Mouse (Mus musculus) neural tube, embryonic 12.5 days (tissue): ENCODE data around the gene Ecm2. TPM values are rescaled to one million over a fixed set of nuclear protein-coding genes. Genes with fewer than 3 reads are reported as not detected.

Experiments
- ATAC-seq: fragments of 200-750 bp; cut with Nextera tagmentation; 2 replicates; pipeline ENCODE4 v1.8.0; 2017; ENCODE audit warnings: low read depth, mild to moderate bottlenecking, moderate TSS enrichment, moderate library complexity; ENCODE audit not compliant: low FRiP score
- H3K27ac ChIP-seq: fragments of 300-500 bp; sonication (generic); 2 replicates; pipeline ENCODE4 v1.5.1; 2016
- H3K27me3 ChIP-seq: fragments of 300-500 bp; sonication (generic); replicated peaks from 2 replicates; pipeline ENCODE4 v1.6.1; 2016; ENCODE audit warnings: mild to moderate bottlenecking
- H3K36me3 ChIP-seq: fragments of 300-500 bp; sonication (generic); 2 replicates; pipeline ENCODE4 v1.6.1; 2016; ENCODE audit warnings: mild to moderate bottlenecking
- H3K4me1 ChIP-seq: fragments of 300-500 bp; sonication (generic); 2 replicates; pipeline ENCODE4 v1.6.1; 2016
- H3K4me2 ChIP-seq: fragments of 300-500 bp; sonication (generic); replicated peaks from 2 replicates; pipeline ENCODE4 v1.6.1; 2016; ENCODE audit warnings: mild to moderate bottlenecking
- H3K4me3 ChIP-seq: fragments of 300-500 bp; sonication (generic); 2 replicates; pipeline ENCODE4 v1.5.1; 2016
- H3K9ac ChIP-seq: fragments of 300-500 bp; sonication (generic); 2 replicates; pipeline ENCODE4 v1.6.1; 2016; ENCODE audit warnings: mild to moderate bottlenecking
- H3K9me3 ChIP-seq: fragments of 300-500 bp; sonication (generic); 2 replicates; pipeline ENCODE4 v1.6.1; 2016; ENCODE audit warnings: mild to moderate bottlenecking
- WGBS: fragments of 180-500 bp; shearing (Covaris S2); methylation state at CpG from one replicate; pipeline ENCODE4 v1.1.7; 2016; 5-methylcytosine and 5-hydroxymethylcytosine counted together
- polyA plus RNA-seq: library from polyadenylated mRNA; unstranded; fragments of >200 nt; fragmentation: Nextera tagmentation; extraction: Ambion mirVana; gene quantifications from 2 replicates; pipeline ENCODE4 v1.2.1, GENCODE M21; 2016

The Ecm2 gene
- 0.42 and 0.60 TPM in 2 replicates for polyA plus RNA-seq

DNA sequence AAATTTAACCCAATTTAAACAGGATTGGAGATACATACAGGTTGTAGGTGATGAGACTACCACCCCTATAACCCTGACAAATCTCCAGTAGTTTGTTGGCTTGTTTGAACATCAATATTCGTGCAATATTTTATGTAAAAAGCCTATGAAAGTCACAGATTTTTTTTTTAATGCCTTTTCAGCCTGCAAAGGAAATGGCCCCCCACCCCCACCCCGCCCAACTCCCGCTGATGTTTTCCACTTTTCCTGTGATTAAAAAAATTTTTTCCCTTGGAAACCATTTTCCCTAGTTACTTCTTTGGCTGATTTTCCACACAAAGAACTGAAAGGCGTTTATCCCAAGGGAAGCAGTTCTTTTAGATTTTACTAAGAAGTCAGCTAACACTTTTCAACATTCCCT lies at the start of gene Ecm2:
TSS of gene Ecm2 (plus strand) at position 301 of the 400 bp plus-strand sequence.
- Histone ChIP-seq H3K27ac (no peak within 1 kb of the TSS), H3K9ac (no peak within 1 kb of the TSS), H3K27me3 (no peaks in the 10 kb centered on the region), H3K9me3 (no peaks in the 10 kb centered on the region), H3K4me3 (no peak within 1 kb of the TSS), H3K4me2 (no peak within 1 kb of the TSS), H3K36me3 (no peaks in the 10 kb centered on the region), H3K4me1 (no peaks in the 10 kb centered on the region)
- WGBS = 62% methylated on average over 4 of the region's 4 CpGs
- no peak for ATAC-seq

DNA sequence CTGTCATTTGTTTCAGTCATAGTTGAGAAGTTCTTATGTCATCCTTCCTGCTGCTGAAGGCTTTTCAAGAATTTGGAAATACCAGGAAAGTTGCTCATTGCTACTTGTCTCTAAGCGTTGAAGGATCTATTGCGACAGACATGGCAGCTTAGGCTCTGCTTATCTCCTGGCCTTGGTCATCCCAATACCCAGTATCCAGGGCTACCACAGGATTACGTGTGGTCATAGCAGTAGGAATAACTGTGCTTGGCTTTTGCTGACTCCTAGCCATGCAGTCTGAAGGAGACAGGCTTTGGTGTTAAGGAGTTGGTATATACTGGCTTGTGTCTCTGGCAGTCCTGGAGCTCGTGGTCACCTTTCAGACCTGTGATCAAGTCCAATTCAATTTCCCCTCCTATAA lies 44.3 kb upstream of the Ecm2 start:
- no peak overlapping the region for H3K27ac ChIP-seq
- no peak overlapping the region for H3K4me3 ChIP-seq
- peaks cover 48% of the 10 kb centered on the region for H3K36me3 ChIP-seq
- H3K9me3 ChIP-seq = no peaks in the 10 kb centered on the region
- H3K4me2 ChIP-seq = no peak overlapping the region
- H3K27me3 ChIP-seq = no peaks in the 10 kb centered on the region
- ATAC-seq = no peak
- H3K9ac ChIP-seq = no peak overlapping the region
- WGBS = 92% methylated on average over 4 of the region's 4 CpGs
- no peaks in the 10 kb centered on the region for H3K4me1 ChIP-seq

GRCm38 (mm10) chr13:49460692-49461414 lies 43.8 kb upstream of the Ecm2 start:
- 76% methylated on average over 5 of the region's 5 CpGs for WGBS
- Histone ChIP-seq H3K9ac (no peak overlapping the region), H3K4me3 (no peak overlapping the region), H3K4me1 (no peaks in the 10 kb centered on the region), H3K27ac (no peak overlapping the region), H3K9me3 (no peaks in the 10 kb centered on the region), H3K27me3 (no peaks in the 10 kb centered on the region), H3K36me3 (peaks cover 50% of the 10 kb centered on the region), H3K4me2 (no peak overlapping the region)
- no peak for ATAC-seq

DNA sequence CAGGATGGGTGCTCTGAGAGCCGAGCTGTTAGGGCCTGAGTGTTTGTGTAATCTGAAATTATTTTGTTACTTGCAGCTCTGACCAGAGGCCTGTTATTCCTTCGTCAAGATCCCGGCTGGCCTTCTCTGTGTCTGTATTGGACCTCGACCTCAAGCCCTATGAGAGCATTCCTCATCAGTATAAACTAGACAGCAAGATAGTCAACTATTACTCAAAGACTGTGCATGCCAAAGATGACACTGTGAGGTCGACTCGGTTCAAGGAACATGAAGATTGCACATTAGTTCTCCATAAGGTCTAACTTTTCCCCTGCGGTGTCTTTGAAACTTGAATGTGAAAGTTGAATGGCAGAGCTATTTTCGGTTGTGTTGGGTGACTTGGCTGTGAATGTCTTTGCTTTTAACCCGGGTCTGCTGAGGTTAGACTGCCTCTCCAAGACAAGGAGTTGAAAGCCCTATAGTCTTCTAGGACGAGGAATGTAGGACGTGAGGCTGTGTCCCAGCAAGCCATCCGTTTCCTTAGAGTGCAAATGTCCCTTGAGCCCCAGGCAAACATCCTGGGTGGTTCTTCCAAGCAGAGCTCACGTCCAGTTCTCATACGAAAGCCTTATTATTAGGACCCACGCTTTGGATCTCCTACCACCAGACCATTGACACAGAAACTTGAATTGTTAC lies 43.0 kb upstream of the Ecm2 start:
- peaks cover 50% of the 10 kb centered on the region for H3K36me3 ChIP-seq
- H3K27me3 ChIP-seq = no peaks in the 10 kb centered on the region
- H3K9me3 ChIP-seq = no peaks in the 10 kb centered on the region

DNA sequence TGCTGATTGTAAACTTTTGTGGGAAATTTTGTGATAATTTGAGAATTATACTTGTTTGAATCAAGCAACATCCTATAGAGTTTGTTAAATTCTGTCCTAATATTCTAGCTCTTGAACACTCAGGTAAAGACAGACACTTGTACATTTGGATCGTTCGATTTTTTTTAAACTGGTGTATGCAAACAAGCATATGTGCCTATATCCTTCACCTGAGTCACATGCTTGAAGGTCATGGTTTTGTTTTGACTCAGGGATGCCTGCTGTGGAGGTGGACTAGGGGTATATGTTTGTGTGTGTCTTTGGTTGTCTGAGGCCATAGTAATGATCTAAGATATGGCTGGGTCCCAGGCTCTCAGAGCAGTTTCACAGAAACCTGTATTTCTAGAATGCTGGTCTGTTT lies 41.7 kb upstream of the Ecm2 start:
- 93% methylated on average over 2 of the region's 2 CpGs for WGBS
- H3K9ac ChIP-seq = no peak overlapping the region
- no peaks in the 10 kb centered on the region for H3K4me1 ChIP-seq
- ATAC-seq = no peak
- H3K4me2 ChIP-seq = no peak overlapping the region
- no peaks in the 10 kb centered on the region for H3K9me3 ChIP-seq
- H3K4me3 ChIP-seq = no peak overlapping the region
- no peaks in the 10 kb centered on the region for H3K27me3 ChIP-seq
- H3K36me3 ChIP-seq = peaks cover 50% of the 10 kb centered on the region
- H3K27ac ChIP-seq = no peak overlapping the region

More for the DNA sequence above, 43.0 kb upstream of the Ecm2 start:
- Histone ChIP-seq H3K4me1 (no peaks in the 10 kb centered on the region), H3K27ac (no peak overlapping the region), H3K9ac (no peak overlapping the region), H3K4me2 (no peak overlapping the region), H3K4me3 (no peak overlapping the region)
- no peak for ATAC-seq
- WGBS = 80% methylated on average over 15 of the region's 15 CpGs

GRCm38 (mm10) chr13:49465875-49466274 lies 38.7 kb upstream of the Ecm2 start:
- Histone ChIP-seq H3K27ac (no peak overlapping the region), H3K9me3 (no peaks in the 10 kb centered on the region), H3K9ac (no peak overlapping the region), H3K4me2 (no peak overlapping the region), H3K4me1 (no peaks in the 10 kb centered on the region), H3K36me3 (peaks cover 29% of the 10 kb centered on the region), H3K4me3 (no peak overlapping the region), H3K27me3 (no peaks in the 10 kb centered on the region)
- WGBS = 94% methylated on average over 4 of the region's 4 CpGs
- ATAC-seq = no peak

DNA sequence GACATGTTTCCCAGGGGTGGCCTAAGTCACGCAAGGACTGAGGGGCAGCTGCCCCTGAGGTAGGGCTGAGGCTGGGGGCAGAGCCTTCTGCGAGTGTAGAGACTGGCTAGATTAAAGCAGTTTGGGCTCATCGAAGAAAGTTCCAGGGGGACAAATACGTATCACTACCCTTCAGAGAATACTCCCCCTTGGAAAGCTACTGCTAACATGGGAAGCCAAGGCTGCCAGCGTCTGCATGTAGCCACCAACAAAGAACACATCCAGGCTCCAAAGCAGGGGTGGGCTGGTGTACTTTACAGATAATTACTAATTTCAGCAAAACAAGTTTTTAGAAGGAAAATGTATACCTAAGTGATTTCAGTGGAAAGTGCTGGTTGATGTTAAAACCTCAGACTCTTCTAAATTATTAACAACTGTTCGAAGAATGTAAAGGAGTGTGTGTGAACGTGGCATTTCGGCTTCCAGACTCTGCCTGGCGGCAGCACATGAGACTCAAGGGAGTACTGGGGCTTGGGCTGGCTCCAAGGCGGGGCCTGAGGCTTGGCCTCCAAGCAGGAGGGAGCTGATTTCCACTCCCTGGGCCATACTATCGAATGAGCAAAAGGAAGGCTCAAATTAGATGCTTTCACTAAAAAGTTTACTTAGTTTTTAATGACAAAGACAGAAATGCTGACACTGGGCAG lies 38.1 kb upstream of the Ecm2 start:
- H3K4me1 ChIP-seq = no peaks in the 10 kb centered on the region
- peaks cover 25% of the 10 kb centered on the region for H3K36me3 ChIP-seq
- no peaks in the 10 kb centered on the region for H3K27me3 ChIP-seq
- no peak overlapping the region for H3K4me3 ChIP-seq
- H3K9ac ChIP-seq = no peak overlapping the region
- WGBS = 77% methylated on average over 11 of the region's 11 CpGs
- no peak for ATAC-seq
- no peak overlapping the region for H3K27ac ChIP-seq
- H3K4me2 ChIP-seq = no peak overlapping the region
- no peaks in the 10 kb centered on the region for H3K9me3 ChIP-seq

GRCm38 (mm10) chr13:49467585-49467984 lies 37.0 kb upstream of the Ecm2 start:
- Histone ChIP-seq H3K27me3 (no peaks in the 10 kb centered on the region), H3K9ac (no peak overlapping the region), H3K9me3 (no peaks in the 10 kb centered on the region), H3K4me1 (no peaks in the 10 kb centered on the region), H3K36me3 (peaks cover 16% of the 10 kb centered on the region), H3K4me3 (no peak overlapping the region), H3K27ac (no peak overlapping the region), H3K4me2 (no peak overlapping the region)
- WGBS = 75% methylated on average over 2 of the region's 2 CpGs
- no peak for ATAC-seq

- Histone ChIP-seq H3K27me3 (no peaks in the 10 kb centered on the region), H3K9me3 (no peaks in the 10 kb centered on the region), H3K4me3 (no peak overlapping the region), H3K27ac (no peak overlapping the region), H3K36me3 (peaks cover 15% of the 10 kb centered on the region), H3K4me2 (no peak overlapping the region), H3K4me1 (no peaks in the 10 kb centered on the region), H3K9ac (no peak overlapping the region)
- 92% methylated on average over 5 of the region's 5 CpGs for WGBS
- no peak for ATAC-seq
Measured at GRCm38 (mm10) chr13:49469002-49469401, 35.6 kb upstream of the Ecm2 start.

GRCm38 (mm10) chr13:49470319-49470718 lies 34.3 kb upstream of the Ecm2 start:
- Histone ChIP-seq H3K4me3 (no peak overlapping the region), H3K4me1 (no peaks in the 10 kb centered on the region), H3K9me3 (no peaks in the 10 kb centered on the region), H3K27ac (no peak overlapping the region), H3K4me2 (no peak overlapping the region), H3K36me3 (peaks cover 2% of the 10 kb centered on the region), H3K27me3 (no peaks in the 10 kb centered on the region), H3K9ac (no peak overlapping the region)
- no peak for ATAC-seq
- whole genome bisulfite sequencing = 88% methylated on average over 4 of the region's 4 CpGs

- Histone ChIP-seq H3K27me3 (no peaks in the 10 kb centered on the region), H3K4me3 (no peak overlapping the region), H3K4me1 (no peaks in the 10 kb centered on the region), H3K27ac (no peak overlapping the region), H3K4me2 (no peak overlapping the region), H3K9ac (no peak overlapping the region), H3K36me3 (no peaks in the 10 kb centered on the region), H3K9me3 (no peaks in the 10 kb centered on the region)
- WGBS = 79% methylated on average over 4 of the region's 4 CpGs
- ATAC-seq = no peak
Measured at GRCm38 (mm10) chr13:49470806-49471205, 33.8 kb upstream of the Ecm2 start.

DNA sequence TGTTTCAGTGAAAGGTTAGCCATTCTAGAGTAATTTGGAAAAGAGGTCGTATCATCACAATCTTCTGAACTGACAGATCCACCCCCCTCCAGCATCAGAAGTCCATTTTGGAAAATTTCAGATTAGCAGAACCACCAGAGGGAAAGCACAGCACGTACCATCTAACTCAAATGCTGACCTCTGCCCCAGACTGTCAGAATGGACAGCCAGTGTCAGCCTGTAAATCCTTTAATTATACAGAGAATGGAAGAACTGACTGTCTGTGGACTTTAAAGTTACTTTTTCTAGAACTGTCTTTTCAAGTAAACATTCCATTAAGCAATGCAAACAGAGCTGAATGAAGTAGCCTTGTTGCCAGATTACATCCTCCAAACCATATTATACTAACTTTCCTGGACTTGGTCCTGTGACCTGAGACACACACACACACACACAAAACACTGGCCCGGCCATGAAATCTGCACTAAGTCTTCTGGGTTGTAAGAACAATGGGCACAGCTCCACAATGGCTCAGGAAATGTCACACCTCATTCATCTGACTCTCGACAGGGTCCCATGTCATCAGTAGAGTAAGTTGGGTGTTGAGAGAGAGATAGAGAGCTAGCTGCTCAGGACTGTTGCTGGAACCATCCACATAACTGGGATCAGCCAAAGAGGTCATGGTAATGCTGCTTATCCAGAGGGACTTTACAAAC lies 32.5 kb upstream of the Ecm2 start:
- H3K36me3 ChIP-seq = no peaks in the 10 kb centered on the region
- H3K4me2 ChIP-seq = no peak overlapping the region
- no peak for ATAC-seq
- no peak overlapping the region for H3K4me3 ChIP-seq
- H3K27me3 ChIP-seq = no peaks in the 10 kb centered on the region
- no peak overlapping the region for H3K27ac ChIP-seq
- H3K4me1 ChIP-seq = no peaks in the 10 kb centered on the region
- H3K9ac ChIP-seq = no peak overlapping the region
- 52% methylated on average over 4 of the region's 4 CpGs for WGBS
- no peaks in the 10 kb centered on the region for H3K9me3 ChIP-seq
